Mouse (Mus musculus) adipose tissue, adult 10 weeks (tissue): ENCODE measurements around the gene Rbbp7. TPM values are rescaled to one million over a fixed set of nuclear protein-coding genes. Genes with fewer than 3 reads are reported as not detected.

Source experiments
- polyA plus RNA-seq: library from polyadenylated mRNA; stranded (reverse); fragments of 350-450 nt; fragmentation: Illumina TruSeq; extraction: RNeasy Lipid Tissue Mini Kit (QIAGEN cat#74804); gene quantifications from one replicate; pipeline ENCODE4 v1.2.3, GENCODE M21; 2014; ENCODE audit warnings: low read depth, low replicate concordance

Gene Rbbp7
- polyA plus RNA-seq = 348 TPM

DNA sequence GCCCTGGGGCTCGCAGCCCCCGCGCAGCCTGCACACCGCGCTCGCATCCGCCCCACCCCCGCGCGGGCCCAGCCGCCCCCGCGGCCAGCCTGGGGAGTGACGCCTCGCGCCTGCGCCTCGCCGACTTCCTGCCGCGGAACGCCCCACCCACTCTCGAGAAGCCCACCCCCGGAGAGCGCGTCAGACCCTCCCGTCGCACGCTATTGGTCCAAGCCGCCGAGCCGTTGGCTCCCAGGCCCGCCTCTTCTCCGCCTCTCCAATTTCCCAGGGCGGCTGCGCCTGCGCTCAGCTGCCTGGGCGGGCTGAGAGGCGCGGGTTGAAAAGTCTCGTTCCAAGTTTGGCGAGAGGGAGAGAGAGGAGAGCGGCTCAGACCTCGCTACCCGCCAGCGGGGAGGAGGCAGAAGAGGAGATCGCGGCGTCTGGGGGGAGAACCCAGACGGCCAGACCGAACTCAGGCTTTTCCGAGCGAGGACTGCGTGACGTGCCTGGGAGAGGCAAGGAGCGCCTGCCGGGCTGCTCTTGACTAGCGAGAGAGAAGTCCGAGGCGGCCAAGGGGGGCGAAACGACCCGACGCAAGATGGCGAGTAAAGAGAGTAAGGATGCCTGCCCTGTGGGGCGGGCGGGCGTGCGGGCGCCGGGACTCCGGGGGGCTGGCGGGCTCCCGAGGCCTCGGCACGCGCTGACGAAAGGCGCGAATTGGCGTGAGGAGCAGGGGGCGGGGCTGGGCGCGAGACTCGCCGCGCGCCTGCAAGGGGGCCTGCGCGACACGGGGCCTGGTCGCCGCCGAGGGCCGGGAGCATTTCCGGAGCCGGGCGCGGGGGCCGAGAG is at the start of gene Rbbp7:
Gene Rbbp7 (plus strand): TSS at position 288 of the 828 bp plus-strand sequence.

Other genes starting within 250 kb of the Rbbp7 start
- gene Reps2, start 116.8 kb upstream of the Rbbp7 start, polyA plus RNA-seq = 12.7 TPM
- gene Txlng, start 69.1 kb downstream of the Rbbp7 start, polyA plus RNA-seq = 21.8 TPM
- 99.8 TPM for gene Syap1, start 128.0 kb downstream of the Rbbp7 start, polyA plus RNA-seq
- gene Ctps2, start 140.8 kb downstream of the Rbbp7 start, polyA plus RNA-seq = 70.2 TPM
- not detected for gene S100g, start 204.2 kb downstream of the Rbbp7 start, polyA plus RNA-seq